Mouse (Mus musculus): ENCODE results near the gene Lgr4.
A peak's percentile ranks its signal among the peaks of the same experiment; 100 is the strongest.

Lgr4 gene

GRCm38 (mm10) chr2:110017087-110017486 lies 99.6 kb downstream of the Lgr4 start:
- DNase-seq (ENCODE audit: low spot score), result no peak

- peak; percentile 80 for DNase-seq (ENCODE audit: low spot score)
Observed at GRCm38 (mm10) chr2:110017616-110018505, 100.4 kb downstream of the Lgr4 start, which contains the start of gene Ccdc34. Gene Ccdc34, plus strand, starts transcription at chr2:110017817.

GRCm38 (mm10) chr2:110019656-110020055 lies 102.2 kb downstream of the Lgr4 start:
- no peak for DNase-seq (ENCODE audit: low spot score)

GRCm38 (mm10) chr2:110020430-110020829 lies 103.0 kb downstream of the Lgr4 start:
- DNase-seq (ENCODE audit: low spot score), result no peak

DNA sequence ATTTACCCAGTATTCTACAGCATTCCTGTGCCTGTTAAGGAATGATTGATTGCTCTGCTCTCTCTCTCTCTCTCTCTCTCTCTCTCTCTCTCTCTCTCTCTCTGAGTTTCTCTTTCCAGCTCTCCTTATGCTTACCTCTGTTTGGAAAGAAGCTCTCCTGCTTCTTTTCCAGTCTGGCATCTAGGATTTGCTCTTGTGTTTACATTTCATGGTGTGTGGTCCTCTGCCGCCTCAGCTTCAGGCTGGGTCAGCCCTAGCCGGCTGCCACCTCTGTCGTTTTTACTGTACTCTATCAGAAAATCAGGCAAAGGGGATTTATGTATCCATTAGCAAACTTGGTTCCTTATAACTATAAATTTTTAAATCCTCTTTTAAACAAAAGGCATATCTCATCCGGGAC lies 118.8 kb downstream of the Lgr4 start:
- DNase-seq (ENCODE audit: low spot score), result no peak

DNA sequence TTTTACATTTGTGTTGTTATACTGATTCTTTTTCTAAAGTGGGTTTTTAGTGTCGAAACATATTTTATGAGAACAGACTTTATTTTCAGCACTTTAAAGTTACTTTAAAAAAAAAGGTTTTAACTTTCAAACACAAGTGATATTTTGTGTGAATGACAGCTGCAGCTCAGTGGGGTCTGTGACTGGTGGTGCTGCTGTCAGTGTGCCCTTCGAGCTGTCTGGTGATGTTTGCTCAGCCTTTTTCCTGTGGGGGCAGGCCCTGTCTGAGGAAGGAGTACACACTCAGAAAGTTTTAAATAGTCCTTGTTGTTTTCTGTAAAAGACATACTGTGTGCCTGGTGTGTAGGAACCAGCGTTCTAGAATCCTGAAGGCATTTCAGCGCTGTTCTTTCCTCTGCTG lies 119.2 kb downstream of the Lgr4 start:
- no peak for DNase-seq (ENCODE audit: low spot score)

GRCm38 (mm10) chr2:110037221-110037620 lies 119.8 kb downstream of the Lgr4 start:
- DNase-seq (ENCODE audit: low spot score), result no peak

DNA sequence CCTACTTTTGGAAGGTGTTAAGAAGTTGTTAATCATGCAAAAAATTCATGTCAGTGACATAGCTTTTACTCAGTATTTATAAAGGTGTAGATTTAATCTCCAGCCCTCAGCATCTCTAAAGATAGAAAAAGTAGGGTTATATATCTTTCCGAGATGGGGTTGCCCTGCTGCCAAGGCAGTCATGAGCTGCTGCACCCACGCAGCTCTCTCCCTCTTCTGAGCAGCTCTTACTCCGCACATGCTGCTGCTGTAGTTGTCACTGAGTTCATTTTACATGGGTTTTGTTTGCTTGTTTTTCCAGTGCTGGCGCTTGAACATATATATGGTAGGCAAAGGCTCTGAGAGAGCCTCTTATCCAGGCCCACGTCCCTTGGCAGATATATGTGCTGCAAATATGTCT lies 120.9 kb downstream of the Lgr4 start:
- no peak for DNase-seq (ENCODE audit: low spot score)

DNA sequence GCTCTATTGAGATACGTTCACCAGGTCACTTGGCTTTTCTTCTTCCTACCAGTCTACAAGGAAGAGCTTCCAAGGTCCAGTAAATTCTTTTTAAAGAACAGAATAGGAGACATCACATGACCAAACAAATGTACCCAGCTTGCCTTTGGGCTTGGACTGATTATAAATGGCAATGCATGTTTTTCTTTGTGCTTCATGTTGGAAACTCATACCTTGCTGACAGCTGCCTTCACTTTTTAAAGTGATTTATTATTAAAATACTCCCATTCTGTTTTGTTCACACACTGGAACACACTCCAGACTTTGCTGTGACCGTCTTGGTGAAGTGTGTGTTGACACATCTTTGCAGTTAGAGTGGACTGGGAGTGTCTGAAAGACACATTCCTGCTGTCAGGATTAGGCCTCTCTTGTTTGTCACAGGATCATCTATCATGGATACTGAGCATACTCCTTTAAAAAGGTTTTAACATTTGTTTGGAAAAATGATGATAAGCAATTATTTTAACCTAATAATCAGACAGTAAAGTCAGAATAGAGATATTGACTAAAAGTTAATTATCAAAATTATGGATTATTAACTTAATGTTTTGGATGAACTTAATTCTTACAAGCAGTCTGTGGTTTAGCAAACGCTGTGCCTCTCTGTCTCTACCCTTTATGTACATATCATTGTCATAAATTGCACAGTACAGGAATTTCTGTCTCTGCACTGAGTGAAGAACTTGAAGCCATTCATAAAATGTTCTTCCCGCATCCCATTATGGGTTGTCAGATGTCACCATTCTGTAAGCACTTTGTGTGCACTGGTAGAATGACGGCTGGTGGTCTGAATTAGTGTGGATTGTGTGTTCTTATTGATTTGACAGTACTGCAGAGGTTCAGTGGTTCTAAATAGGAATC lies 125.7 kb downstream of the Lgr4 start:
- DNase-seq (ENCODE audit: low spot score), result no peak

- no peak for DNase-seq (ENCODE audit: low spot score)
Observed at GRCm38 (mm10) chr2:110058424-110058823, 141.0 kb downstream of the Lgr4 start.

DNA sequence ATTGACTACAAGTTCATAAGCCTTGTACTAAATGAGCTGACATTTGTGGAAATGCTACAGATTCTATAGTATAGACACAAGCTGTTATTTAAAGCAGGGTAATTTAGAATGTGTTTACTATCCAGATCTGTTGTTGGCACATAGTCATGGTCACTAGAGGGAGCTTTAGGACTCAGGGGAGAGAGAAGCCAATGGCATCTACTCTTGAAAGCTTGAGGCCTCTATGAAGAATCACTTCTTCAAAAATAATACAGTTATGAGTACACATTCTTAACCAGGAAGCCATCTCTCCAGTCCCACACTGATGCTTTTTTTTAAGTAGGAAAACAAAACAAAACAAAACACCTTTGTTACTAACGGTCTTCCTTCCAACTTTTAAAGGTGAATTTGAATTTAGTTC lies 145.7 kb downstream of the Lgr4 start:
- no peak for DNase-seq (ENCODE audit: low spot score)

Measured in T-cell, adult 2 months (primary cell).